Mouse (Mus musculus) c-Kit-negative CD71-positive TER-119-positive erythroid progenitor cells, embryonic 14.5 days (primary cell): ENCODE results near the gene Bcl7b.
A peak's percentile ranks its signal among the peaks of the same experiment; 100 is the strongest.

Source experiments
- DNase-seq: peaks from one replicate; pipeline ENCODE4 v3.0.0-alpha.2; 2013; ENCODE audit warnings: low read depth, low spot score

Bcl7b gene

DNA sequence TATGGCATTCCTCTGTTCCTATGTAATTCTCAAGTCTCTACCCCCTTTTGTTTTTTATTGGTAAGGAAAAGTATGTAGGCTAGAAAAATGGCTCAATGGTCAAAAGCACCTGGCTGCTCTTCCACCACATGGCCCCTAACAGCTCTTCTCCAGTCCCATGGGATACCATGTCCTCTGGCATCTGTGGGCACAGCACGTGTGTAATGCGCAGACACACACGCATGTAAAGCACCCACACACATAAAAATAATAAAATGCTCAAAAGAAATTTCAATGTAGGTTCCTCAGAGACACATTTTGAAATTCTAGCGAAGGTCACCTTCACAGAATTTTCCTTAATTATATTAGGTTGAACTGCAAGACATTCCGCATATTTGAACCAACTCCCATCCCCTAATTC, 1.4 kb downstream of the Bcl7b start:
- no peak for DNase-seq

DNA sequence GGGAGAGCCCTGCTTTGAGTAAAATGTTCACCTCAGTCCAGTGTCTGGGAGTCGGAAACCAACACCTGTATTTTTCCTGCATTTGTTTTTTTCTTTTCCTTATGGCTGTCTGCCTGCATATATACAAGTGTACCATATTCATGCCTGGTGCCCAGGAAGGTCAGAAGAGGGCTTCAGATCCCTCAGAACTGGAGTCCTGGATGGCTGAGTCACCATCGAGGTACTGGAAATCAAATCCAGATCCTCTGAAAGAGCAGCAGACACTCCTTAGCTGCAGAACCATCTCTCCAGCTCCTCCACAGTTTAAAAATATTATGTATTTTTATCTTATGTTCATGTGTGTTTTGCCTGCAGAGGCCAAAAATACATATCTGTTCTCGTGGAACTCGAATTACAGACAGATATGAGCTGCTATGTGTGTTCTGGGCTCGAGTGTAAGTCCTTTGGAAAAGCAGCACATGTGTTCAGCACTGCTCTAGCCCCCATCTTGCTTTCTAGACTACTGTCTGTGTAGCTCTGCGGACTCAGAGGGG, 3.7 kb downstream of the Bcl7b start:
- DNase-seq, result no peak

DNA sequence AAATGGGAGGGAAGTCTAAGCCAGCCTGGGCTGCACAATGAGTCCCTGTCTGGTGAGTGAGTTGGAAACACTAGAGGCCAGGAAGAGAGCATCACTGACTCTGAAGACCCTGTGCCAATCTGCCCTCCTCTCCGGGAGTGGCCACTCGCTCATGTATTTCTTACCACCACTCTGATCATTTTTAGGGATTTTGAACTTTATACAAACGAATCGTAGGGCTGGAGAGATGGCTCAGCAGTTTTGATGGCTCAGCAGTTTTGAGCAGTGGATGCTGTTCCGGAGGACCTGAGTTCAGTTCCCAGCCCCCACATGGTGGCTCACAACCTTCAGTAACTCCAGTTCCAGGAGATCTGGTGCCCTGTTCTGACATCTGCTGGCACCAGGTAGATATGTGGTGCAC, 4.9 kb downstream of the Bcl7b start:
- DNase-seq, result no peak

DNA sequence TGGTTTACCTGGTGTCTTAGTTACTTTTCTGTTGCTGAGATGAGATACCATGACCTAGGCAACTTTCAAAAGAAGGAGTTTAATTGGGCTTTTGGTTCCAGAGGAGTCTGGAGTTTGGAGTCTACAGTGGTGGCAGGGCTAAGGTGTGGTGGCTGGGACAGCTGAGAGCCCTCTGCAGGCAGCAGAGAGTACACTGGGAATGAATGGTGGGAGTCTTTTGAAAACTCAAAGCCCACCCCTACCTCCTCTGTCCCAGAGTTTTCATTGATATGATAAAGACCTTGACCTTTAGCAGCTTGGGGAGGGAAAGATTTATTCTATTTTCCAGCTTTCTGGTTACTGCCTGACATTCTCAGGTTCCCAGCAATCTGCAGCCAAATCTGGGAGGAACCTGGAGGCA, 7.0 kb downstream of the Bcl7b start:
- DNase-seq, result no peak

DNA sequence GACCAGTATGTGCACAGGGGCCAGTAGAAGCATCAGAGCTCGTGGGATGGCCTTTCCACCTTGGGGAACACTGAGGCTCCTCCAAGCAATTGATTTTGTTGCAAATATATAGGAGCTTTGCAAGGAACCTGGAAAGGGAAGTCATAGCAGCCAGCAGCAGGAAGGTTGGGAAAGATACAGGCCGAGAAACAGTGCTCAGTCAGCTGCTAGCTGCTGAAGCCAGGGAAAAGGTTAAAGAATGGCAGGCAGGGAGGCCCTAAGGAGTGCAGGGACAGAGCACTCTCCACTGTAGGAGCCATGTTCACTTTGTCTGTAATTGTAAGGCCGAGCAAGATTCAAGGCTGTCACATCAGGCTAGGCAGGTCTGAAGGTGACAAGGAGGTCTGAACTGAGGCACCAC, 10.4 kb downstream of the Bcl7b start:
- no peak for DNase-seq

DNA sequence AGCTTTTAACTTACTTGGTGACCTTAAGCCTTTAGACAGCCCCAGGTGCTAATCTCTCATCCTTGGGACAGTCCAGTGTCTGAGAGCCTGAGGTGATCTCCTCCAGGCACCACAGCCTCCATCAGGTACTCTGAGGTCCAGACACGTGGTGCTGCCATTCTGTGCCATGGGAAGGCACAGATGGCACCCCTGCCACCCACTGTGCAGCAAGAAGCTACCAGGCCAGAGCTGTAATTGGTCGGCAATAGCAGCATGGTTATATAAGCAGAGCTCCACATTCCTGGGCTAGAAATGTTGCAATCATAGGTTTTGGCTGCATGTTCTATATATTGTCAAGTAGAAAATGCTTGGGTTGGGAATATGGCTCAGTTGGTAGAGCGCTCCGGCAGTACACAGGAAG, 10.9 kb downstream of the Bcl7b start:
- no peak for DNase-seq

DNA sequence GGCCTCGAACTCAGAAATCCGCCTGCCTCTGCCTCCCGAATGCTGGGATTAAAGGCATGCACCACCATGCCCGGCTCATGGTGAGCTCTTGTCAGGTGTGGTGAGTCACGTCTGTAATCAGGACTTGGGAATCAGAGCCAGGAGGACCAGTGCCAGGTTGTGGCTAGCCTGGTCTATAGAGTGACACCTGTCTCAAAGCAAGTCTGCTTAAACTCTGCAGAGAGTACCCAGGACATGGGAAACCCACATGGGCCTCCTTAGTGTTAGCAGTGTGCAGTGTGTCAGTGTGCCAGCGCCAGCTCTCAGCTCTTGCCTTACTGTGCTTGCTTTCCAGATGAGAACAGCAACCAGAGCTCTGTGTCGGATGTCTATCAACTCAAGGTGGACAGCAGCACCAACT, 11.5 kb downstream of the Bcl7b start:
- no peak for DNase-seq

DNA sequence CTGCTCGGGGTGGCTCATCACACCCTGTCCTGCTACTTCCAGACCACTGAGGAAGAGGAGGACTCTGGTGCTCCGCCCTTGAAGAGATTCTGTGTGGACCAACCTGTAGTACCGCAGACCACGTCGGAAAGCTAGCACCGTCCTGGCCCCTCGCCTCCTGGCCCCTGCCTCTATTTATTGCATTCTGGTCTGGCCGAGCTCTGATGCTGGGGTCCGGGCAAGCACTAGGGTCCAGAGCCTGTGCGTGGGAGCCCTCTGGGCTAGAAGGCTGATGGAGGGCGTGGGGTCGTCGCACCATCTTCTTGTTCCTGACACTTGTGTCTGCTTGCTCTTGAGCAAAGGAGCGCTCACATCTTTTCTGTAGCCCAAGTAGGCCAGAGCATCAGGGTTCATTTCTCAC, 12.7 kb downstream of the Bcl7b start:
- no peak for DNase-seq

DNA sequence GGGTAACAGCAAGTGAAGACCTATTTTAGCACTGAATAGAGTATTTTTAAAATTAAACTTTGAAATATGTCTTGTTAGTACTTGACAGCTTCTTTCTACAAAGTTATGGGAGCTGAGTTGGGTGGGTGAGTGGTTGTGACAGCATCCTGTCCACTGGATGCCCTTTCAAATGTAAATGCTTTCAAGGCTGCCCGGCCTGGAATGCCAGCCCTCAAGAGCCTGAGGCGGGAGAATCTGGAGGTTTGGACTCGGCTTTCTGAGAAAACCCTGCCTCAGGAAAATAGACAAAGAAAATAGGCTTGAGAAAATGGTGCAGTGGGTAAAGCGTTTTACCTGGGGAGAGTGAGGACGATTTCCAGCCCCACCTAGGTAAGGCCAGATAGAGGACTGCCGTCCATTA, 13.7 kb downstream of the Bcl7b start:
- DNase-seq, result no peak

DNA sequence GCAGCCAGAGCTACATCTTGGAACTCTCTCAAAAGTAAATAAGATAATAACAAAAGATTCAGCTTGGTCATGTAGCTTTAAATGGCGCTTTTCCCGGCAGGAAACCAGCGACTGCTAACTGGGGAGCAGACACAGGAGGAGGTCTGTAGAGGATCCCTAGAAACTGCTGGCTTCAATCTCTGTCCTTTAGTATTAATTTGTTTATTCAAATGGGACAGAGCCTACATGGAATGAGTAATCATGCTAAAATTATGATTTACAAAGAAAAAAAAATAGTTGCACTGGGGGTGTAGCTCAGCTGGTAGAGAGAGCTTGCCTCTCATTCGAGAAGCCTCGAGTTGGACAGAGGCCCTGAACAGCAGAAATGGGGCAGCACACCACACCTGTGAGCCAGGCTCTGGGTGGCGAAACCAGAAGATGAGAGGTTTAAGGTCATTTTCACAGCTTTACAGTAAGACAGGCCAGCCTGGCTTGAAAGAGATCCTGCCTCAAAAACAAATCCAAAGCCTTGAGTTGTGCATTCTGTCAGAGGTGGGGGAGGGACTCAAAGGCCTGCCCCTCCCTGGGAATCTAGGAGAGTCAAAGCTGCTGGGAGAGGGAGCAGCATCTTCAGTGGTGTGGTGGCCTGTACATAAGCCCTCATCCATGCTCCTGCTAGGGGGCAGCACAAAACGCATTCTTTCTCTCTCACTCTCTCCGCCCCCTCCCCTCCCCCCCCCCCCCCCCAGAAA, 15.2 kb downstream of the Bcl7b start:
- DNase-seq, result no peak

DNA sequence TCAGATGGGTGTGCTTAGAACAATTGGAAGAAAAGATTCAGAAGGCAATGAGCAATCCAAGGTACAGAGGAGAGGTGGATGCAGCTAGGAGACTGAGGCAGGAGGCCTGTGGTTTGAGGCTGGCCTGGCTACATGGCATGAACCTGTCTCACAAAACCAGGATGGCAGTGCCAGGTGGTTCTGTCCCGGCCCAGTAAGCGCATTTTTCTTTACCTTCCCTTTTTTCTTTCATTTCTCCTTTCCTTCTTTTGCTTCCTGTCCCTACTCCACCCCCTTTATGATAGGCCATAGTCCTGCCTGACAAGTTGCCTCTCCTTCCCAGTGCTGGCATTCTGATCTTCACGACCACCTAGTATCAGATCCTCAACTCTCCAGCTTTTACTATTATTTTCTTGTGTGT, 16.9 kb downstream of the Bcl7b start:
- no peak for DNase-seq

DNA sequence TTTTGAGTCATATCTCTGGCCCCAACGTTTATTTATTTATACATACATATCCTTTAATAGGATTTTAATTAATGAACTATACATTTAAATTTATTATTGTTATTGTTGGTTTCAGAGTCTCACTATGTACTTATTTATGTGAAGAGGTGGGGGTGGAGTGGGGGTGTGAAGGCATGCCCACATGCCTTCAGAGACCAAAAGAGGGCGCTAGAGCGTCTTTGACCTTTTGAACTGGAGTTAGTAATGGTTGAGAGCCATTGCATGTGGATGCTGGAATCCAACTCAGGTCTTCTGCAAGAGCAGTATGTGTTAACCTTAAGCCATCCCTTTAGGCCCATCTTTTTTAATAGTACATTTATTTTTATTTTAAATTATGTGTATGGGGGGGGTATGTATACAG, 17.5 kb downstream of the Bcl7b start:
- peak; percentile 49 for DNase-seq

DNA sequence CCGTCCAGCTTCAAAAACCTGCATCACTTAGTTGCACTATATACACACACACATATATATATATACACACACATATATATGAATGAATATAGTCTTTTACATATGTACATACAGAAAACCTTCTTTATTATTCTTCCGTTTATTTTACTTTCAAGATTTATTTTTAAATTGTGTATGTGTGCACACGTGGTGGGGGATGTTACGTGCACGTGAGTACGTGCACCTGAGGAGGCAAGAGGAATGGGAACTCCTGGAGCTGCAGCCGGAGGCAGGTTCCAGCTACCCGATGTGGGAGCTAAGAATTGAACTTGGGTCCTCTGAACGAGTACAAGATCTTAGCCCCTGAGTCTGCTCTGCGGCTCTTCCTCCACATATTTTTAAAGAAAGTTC, 18.1 kb downstream of the Bcl7b start:
- no peak for DNase-seq

DNA sequence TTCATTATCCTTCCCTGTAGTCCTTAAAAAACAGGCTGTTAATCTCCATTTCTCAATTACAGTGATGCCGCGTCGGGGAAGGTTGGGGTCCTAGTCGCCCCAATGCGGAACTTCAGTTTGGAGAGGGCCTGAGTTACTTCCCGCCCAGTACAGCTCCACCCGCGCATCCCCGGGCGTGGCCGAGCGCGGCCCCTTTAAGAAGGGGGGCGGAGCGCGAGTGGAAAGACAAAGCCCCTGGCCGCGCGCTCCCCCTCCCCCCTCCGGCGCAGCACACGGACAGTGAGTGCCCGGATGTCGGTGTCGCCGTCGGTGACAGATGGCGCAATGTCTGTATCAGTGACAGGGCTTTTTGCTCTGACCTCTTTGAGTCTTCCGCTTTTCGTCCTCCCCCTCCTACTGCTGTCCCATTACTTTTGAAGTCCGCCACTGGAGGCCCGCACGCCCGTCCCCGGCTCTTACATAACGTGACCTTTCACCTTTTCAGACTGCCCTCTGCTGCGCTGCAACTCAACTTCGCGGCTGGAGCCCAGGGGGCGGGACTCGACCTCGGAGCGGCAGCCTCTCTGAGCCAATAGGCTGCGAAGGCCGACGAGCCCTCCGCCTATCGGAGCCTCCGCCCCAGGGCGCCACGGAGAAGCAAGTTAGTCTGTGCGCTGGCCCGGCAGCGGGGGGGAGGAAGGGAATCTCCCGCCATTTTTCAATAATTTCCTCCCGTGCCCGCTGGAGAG, 18.7 kb downstream of the Bcl7b start, which contains the start of gene Baz1b:
Gene Baz1b, plus strand, starts transcription at position 644 of the 728 bp plus-strand sequence.
- DNase-seq, result peak; percentile 92

DNA sequence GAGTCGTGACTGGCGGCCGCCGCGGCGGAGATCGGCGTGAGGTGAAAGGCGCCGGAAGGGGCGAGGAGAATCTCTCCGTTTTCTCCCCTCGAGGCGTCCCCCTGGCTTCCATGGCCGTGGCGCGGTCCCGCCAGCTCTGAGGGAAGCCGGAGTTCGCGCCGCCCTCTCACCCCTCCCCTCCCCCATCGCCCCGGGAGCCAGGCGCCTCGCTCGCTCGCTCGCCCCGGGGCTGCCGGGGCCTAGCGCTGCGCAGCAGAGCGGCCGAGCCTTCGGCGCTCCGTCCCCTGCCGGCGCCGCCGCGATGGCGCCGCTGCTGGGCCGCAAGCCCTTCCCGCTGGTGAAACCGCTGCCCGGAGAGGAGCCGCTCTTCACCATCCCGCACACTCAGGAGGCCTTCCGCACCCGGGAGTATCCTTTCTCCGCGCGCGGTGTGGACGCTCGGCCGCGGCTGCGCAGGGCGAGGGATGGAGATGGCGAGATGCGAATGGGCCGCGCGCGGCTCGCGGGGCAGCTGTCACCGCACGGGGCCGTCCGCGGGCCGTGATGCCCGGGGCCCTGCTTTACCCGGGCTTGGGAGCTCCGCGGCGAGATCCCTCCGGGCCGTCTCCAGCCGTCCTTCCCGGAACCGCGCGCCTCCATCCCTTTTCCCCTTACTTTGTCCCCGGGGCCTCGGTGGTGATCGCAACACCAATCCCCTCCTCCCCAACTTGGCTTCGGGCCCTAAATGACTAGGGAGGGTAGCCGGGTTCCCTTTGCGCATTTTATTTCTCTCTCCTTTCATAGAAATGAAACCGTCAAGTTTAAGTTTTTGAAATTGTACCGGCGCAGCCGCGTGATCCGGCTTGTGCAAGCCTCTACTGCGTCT, 19.5 kb downstream of the Bcl7b start:
- DNase-seq, result peak; percentile 68

DNA sequence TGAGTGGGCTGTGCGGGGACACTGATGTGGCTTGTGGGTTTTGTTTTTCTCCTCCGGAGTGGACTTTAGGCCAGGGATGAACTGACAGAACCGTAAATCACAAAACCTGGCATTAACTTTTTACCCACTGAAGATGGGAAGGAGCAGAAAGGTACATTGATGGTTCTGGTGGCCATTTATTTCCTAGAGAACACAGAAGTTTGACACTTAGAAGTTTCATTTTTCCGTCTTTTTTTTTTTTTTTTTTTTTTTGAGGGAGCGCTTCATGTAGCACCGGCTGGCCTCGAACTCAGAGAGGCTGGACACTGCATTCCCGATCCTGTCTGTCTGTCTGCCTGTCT, 20.1 kb downstream of the Bcl7b start:
- DNase-seq, result no peak

DNA sequence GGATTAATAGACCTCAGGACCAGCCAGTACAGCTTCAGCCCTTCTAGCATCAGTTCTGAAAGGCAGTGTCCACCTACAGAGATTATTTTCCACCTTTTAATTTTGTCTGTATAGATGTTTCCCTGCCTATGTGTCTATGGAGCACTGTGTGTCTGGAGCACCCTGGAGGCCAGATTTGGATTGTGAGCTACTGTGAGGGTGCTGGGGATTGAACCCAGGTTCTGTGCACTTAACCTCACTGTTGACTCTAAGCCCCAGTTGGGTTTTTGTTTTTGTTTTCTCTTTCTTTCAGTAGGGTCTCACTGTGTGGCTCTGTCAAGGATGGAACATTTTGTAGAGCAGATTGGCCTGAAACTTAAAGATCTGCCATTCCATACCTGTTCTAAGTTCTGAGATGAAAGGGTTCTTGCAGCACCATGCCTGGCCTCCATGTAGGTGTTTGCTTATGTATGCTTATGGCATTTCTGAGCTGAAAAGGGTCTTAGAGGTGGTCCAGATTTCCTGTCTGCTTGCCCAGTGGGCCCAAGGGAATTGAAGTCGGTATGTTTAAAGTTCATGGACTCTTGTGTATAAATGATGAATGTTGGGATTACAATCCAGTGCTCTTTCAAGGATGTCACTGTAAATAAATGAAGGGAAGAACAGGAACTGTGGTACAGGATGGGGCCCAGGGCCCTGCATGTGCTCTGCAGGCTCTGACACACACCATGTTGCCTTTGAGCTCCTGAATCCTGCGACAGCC, 21.4 kb downstream of the Bcl7b start:
- DNase-seq, result no peak

DNA sequence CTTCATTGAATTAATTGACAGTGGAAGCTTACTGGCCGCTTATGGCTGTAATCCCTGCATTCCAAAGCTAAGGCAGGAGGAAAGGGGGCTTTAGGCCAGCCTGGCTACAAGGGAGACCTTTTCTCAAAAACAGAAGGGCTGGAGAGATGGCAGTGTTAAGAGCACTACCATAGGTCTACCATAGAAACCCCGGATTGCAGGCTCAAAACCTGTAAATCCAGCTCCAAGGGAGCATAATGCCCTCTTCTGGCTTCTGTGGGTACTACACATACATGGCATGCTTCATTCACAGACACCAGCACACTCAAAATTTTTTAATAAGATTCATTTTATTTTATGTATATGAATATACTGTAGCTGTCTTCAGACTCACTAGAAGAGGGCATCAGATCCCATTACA, 23.5 kb downstream of the Bcl7b start:
- DNase-seq, result peak; percentile 65

DNA sequence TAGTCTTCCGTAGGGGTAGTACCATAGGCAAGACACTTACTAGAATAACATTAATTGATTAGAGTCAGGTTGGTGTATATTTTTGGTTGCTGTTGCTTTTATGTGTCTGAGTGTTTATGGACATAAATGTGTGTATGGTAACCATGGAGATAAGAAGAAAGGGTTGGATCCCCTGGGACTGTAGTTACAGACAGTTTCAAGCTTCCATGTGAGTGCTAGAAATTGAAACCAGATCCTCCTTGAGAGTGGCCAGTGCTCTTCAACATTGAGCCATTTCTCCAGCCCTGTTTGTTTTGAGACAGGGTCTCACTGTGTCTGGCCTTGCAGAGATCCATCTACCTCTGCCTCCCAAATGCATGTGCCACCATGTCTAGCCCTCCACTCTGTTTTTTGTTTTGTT, 24.3 kb downstream of the Bcl7b start:
- DNase-seq, result no peak

DNA sequence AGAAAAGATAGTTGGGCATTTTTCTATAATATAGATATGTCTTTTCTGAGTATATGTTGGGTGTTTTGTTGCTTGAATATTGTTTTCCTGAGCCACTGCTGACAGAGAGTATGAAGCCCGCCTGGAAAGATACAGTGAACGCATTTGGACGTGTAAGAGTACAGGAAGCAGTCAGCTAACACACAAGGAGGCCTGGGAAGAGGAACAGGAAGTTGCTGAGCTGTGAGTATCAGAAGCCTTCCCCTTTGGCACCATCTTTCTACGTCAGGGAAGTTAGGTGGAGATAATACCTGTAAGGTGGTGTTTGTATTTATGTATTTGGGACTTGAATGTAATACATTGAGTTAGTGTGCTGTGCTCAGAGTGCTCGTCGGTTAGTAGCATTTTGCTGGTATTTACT, 28.3 kb downstream of the Bcl7b start:
- DNase-seq, result no peak

DNA sequence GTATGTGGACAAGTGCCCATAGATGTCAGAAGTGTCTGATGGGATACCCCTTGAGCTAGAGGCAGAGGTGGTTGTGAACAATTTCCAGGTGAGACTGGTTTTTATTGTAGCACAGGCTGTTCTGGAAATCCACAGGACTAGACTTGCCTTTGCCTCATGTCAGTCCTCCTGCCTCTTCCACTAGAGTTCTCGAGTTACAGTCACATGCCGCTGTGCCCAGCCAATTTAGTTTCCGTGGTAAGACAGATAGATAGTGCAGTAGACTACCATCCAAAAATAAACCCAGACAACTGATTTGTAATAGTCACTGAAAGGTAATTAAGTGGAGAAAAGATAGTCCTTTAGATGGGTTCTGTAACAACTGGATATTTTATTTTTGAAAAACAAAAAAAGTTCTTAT, 34.7 kb downstream of the Bcl7b start:
- DNase-seq, result no peak

DNA sequence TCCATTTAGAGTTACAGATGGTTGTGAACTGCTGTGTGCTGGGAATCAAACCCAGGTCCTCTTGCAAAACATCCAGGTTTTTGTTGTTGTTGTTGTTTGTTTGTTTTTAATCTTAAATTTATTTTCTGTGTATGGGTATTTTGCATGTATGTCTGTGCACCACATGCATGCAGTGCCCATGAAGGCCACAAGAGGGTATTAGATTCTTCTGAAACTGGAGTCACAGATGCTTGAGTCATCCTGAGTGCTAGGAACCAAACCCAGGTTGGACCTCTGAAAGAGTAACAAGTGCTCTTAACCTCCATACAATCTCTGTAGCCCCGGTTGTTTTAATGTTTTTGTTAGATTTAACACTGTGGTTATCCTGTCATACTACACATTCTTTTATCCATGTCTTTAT, 40.1 kb downstream of the Bcl7b start:
- DNase-seq, result no peak
